Mouse (Mus musculus): ENCODE data around the gene Cited4. TPM values are rescaled to one million over a fixed set of nuclear protein-coding genes. Genes with fewer than 3 reads are reported as not detected.
A peak's percentile ranks its signal among the peaks of the same experiment; 100 is the strongest.

Cited4 gene
- total and polyA plus RNA-seq, 3 experiments: 23.3 to 58.1 TPM; not detected in 1

- TF ChIP-seq POLR2AphosphoS2 (IDR thresholded peaks at IDR 0.05; ENCODE audit: low read length) (no peak), TAL1 (IDR thresholded peaks at IDR 0.05; ENCODE audit: low read length) (no peak), HCFC1 (IDR thresholded peaks at IDR 0.05; ENCODE audit: low read depth, low read length) (no peak)
These were observed 16.8 kb upstream of the Cited4 start (continued) for GRCm38 (mm10) chr4:120649369-120650207.

DNA sequence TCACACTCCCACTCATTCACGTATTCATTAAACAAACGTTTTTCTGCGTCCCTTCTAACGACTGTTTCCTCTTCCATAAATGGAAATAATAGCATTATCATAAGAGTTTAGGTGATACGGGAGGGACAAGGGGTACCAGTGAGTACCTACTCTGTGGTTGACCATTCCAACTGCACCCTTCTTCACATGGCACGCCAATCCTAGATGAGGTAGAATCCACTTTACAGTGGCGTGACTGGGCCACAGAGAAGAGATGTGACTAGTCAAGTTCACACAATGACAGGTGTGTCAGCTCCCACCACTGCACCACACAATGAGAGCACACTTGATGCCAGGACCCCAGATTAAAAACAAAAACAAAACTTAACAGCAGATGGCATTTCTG lies 16.2 kb upstream of the Cited4 start:
- Histone ChIP-seq H3K27me3 (ENCODE audit: control insufficient read depth in 1 of 2, insufficient read depth in 2 of 2, low read length in 2 of 2) (no peaks in the 10 kb centered on the region), H3K36me3 (ENCODE audit: control insufficient read depth in 1 of 2, insufficient read depth in 2 of 2, low read length in 2 of 2) (no peaks in the 10 kb centered on the region), H3K9me3 (replicated peaks; ENCODE audit: insufficient read depth, low read length) (no peaks in the 10 kb centered on the region), H3K4me1 (ENCODE audit: control insufficient read depth in 1 of 2, insufficient read depth in 2 of 2, low read length in 2 of 2) (peaks cover 3 to 23% of the 10 kb centered on the region in 2 experiments), H3K79me2 (ENCODE audit: control insufficient read depth, insufficient read depth, low read length, poor library complexity) (no peaks in the 10 kb centered on the region), H3K27ac (ENCODE audit: control insufficient read depth, low read depth, low read length) (no peak overlapping the region), H3K9ac (ENCODE audit: control insufficient read depth, low read depth, low read length, poor library complexity, severe bottlenecking) (peak overlapping the region; percentile 75), H3K4me3 (ENCODE audit: control insufficient read depth in 1 of 2, insufficient read depth in 1 of 2, low read depth in 2 of 2, low read length in 2 of 2) (peak overlapping the region; percentile 56 to 73; a peak in 3 of 4 replicates)
- no peak for DNase-seq (ENCODE audit: low read depth, low spot score)
- TF ChIP-seq MYB (IDR thresholded peaks at IDR 0.05; ENCODE audit: low read depth, low read length) (no peak), POLR2AphosphoS5 (IDR thresholded peaks at IDR 0.05; ENCODE audit: borderline replicate concordance, low read depth, low read length) (no peak), ZKSCAN1 (IDR thresholded peaks at IDR 0.05; ENCODE audit: low read depth, low read length) (no peak), TBP (IDR thresholded peaks at IDR 0.05; ENCODE audit: low read depth, low read length) (no peak), GATA1 (IDR thresholded peaks at IDR 0.05; ENCODE audit: low read depth, low read length) (no peak), SMC3 (IDR thresholded peaks at IDR 0.05; ENCODE audit: low read depth, low read length) (no peak), UBTF (IDR thresholded peaks at IDR 0.05; ENCODE audit: borderline replicate concordance, insufficient read depth, low read depth, low read length) (no peak), RAD21 (IDR thresholded peaks at IDR 0.05; ENCODE audit: low read depth, low read length) (no peak), MAFK (IDR thresholded peaks at IDR 0.05; ENCODE audit: borderline replicate concordance, low read depth, low read length) (no peak), BHLHE40 (IDR thresholded peaks at IDR 0.05; ENCODE audit: borderline replicate concordance, low read depth, low read length) (no peak), MXI1 (IDR thresholded peaks at IDR 0.05; ENCODE audit: low read depth, low read length) (no peak), GABPA (IDR thresholded peaks at IDR 0.05; ENCODE audit: low read depth, low read length) (no peak)

GRCm38 (mm10) chr4:120655898-120656297 lies 10.5 kb upstream of the Cited4 start:
- Histone ChIP-seq H3K9ac (ENCODE audit: control insufficient read depth, low read depth, low read length, poor library complexity, severe bottlenecking) (no peak overlapping the region), H3K27me3 (ENCODE audit: control insufficient read depth in 1 of 2, insufficient read depth in 2 of 2, low read length in 2 of 2) (no peaks in the 10 kb centered on the region), H3K4me3 (ENCODE audit: control insufficient read depth in 1 of 2, insufficient read depth in 1 of 2, low read depth in 2 of 2, low read length in 2 of 2) (no peak overlapping the region), H3K79me2 (ENCODE audit: control insufficient read depth, insufficient read depth, low read length, poor library complexity) (no peaks in the 10 kb centered on the region), H3K36me3 (ENCODE audit: control insufficient read depth in 1 of 2, insufficient read depth in 2 of 2, low read length in 2 of 2) (no peaks in the 10 kb centered on the region), H3K9me3 (replicated peaks; ENCODE audit: insufficient read depth, low read length) (no peaks in the 10 kb centered on the region), H3K4me1 (ENCODE audit: control insufficient read depth in 1 of 2, insufficient read depth in 2 of 2, low read length in 2 of 2) (peaks cover 2 to 10% of the 10 kb centered on the region in 2 experiments; a peak in 3 of 4 replicates), H3K27ac (ENCODE audit: control insufficient read depth, low read depth, low read length) (no peak overlapping the region)
- DNase-seq (ENCODE audit: low read depth, low spot score): no peak
- TF ChIP-seq HCFC1 (IDR thresholded peaks at IDR 0.05; ENCODE audit: low read depth, low read length) (no peak), MYB (IDR thresholded peaks at IDR 0.05; ENCODE audit: low read depth, low read length) (no peak)

Data from MEL (cell line).